Mouse (Mus musculus): ENCODE results near the gene Tex14. TPM values are rescaled to one million over a fixed set of nuclear protein-coding genes. Genes with fewer than 3 reads are reported as not detected.

Gene Tex14
- polyA plus RNA-seq, 2 experiments, result 0.06 TPM; not detected in 1

DNA sequence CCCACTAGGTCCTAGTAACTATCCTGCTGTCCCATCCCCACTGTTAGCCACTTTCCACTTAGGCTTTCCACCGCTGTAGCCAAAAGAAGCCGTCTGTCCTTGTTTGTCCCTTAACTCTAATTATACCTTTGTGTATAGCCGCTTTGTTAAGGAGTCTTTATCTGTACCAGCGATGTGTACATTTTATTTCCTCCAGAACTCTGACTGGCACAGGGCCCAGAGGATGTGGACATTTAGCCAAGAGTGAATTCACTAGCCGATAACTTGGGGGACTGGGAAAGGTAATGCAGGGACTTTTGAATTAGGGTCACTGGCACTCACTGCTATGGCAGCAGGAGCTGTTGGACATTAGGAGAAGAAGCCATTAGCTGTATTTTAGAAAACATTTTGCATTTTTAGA lies 149.5 kb downstream of the Tex14 start:
- no peak for ATAC-seq (ENCODE audit: insufficient read depth)
- WGBS (ENCODE audit: insufficient replicate concordance), result 61% methylated on average over 5 of the region's 5 CpGs
- no peak for DNase-seq (ENCODE audit: low read depth in 3 of 3, low spot score in 3 of 3)

DNA sequence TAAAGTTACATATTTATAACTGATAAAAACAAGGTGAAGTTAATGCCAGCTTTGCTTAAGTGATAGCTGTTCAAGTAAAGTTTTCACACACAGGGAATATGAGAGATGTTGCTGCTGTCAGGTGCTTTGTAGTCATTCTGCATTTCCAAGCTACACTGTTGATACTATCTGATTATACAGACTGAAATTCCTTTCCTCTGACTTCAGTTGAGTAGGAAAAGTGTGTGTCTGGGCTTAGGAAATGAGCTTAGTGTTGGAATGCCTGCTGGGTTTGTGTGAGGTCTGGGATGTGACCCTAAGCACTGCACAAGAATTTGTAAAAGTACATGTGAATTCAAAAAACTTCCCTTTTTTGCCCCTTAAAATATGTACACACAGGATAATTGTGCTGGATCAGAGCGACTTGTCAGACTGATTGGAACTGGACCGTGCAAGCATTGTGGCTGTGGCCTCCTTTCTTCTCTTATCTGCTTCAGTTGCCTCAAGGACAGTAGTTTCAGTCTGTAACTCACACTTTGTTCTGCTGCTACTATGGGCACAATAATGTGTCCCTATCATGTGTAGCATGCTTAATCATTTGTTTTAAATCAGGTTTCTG lies 150.3 kb downstream of the Tex14 start:
- H3K4me3 ChIP-seq (ENCODE audit: insufficient read depth in 1 of 2, low read depth in 2 of 2, low read length in 2 of 2), result no peak overlapping the region
- H3K36me3 ChIP-seq (replicated peaks; ENCODE audit: control insufficient read depth, insufficient read depth, low read depth), result no peaks in the 10 kb centered on the region
- H3K9me3 ChIP-seq (ENCODE audit: control insufficient read depth, low read length), result no peaks in the 10 kb centered on the region
- TF ChIP-seq EP300 (IDR thresholded peaks at IDR 0.05; ENCODE audit: low read depth) (no peak), CTCF (IDR thresholded peaks at IDR 0.05; ENCODE audit: low read depth) (no peak)
- H3K27ac ChIP-seq, result no peak overlapping the region
- DNase-seq (ENCODE audit: low read depth in 3 of 3, low spot score in 3 of 3) (no peak), ATAC-seq (ENCODE audit: insufficient read depth) (no peak)
- WGBS (ENCODE audit: insufficient replicate concordance), result 13% methylated on average over 2 of the region's 2 CpGs
- no peaks in the 10 kb centered on the region for H3K4me1 ChIP-seq (replicated peaks; ENCODE audit: control insufficient read depth in 2 of 2, insufficient read depth in 2 of 2, low read length in 1 of 2)
- no peaks in the 10 kb centered on the region for H3K27me3 ChIP-seq (ENCODE audit: control insufficient read depth, insufficient read depth, low read length)
- H3K9ac ChIP-seq (replicated peaks), result no peak overlapping the region
- no peak overlapping the region for H3K4me2 ChIP-seq (ENCODE audit: low read depth)

More for the DNA sequence above, 149.5 kb downstream of the Tex14 start:
- TF ChIP-seq CTCF (IDR thresholded peaks at IDR 0.05; ENCODE audit: low read depth), result no peak
- no peak for TF ChIP-seq EP300 (IDR thresholded peaks at IDR 0.05; ENCODE audit: low read depth)
- Histone ChIP-seq H3K36me3 (replicated peaks; ENCODE audit: control insufficient read depth, insufficient read depth, low read depth) (no peaks in the 10 kb centered on the region), H3K4me3 (ENCODE audit: insufficient read depth in 1 of 2, low read depth in 2 of 2, low read length in 2 of 2) (no peak overlapping the region), H3K4me1 (replicated peaks; ENCODE audit: control insufficient read depth in 2 of 2, insufficient read depth in 2 of 2, low read length in 1 of 2) (no peaks in the 10 kb centered on the region), H3K9ac (replicated peaks) (no peak overlapping the region), H3K27ac (no peak overlapping the region), H3K9me3 (ENCODE audit: control insufficient read depth, low read length) (no peaks in the 10 kb centered on the region), H3K4me2 (ENCODE audit: low read depth) (no peak overlapping the region), H3K27me3 (ENCODE audit: control insufficient read depth, insufficient read depth, low read length) (no peaks in the 10 kb centered on the region)

DNA sequence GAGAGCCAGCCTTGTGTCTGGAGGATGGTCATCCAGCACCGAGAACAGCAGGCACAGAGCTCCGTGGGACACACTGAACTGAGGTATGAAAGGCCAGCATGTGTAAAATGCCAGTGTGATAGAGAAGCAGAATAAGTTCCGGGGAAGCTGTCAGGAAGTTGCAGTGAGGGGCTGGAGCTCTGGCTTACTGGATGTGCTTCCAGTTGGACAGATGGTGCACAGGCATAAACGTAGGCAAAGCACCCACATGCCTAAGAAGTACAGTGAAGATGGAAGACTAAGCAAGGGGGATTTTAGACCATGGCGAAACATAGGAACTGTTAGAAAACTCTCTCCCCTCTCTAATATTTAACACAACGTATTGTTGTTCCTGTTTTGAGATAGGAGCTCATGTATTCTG lies 156.3 kb downstream of the Tex14 start:
- Histone ChIP-seq H3K4me3 (ENCODE audit: insufficient read depth in 1 of 2, low read depth in 2 of 2, low read length in 2 of 2) (no peak overlapping the region), H3K9me3 (ENCODE audit: control insufficient read depth, low read length) (no peaks in the 10 kb centered on the region), H3K4me2 (ENCODE audit: low read depth) (no peak overlapping the region), H3K9ac (replicated peaks) (no peak overlapping the region), H3K27me3 (ENCODE audit: control insufficient read depth, insufficient read depth, low read length) (no peaks in the 10 kb centered on the region), H3K4me1 (replicated peaks; ENCODE audit: control insufficient read depth in 2 of 2, insufficient read depth in 2 of 2, low read length in 1 of 2) (no peaks in the 10 kb centered on the region; a peak in 1 of 4 replicates), H3K27ac (no peak overlapping the region), H3K36me3 (replicated peaks; ENCODE audit: control insufficient read depth, insufficient read depth, low read depth) (no peaks in the 10 kb centered on the region)
- ATAC-seq (ENCODE audit: insufficient read depth), result no peak
- DNase-seq (ENCODE audit: low read depth in 3 of 3, low spot score in 3 of 3), result no peak
- WGBS (ENCODE audit: insufficient replicate concordance), result 55% methylated on average over 6 of the region's 6 CpGs
- TF ChIP-seq EP300 (IDR thresholded peaks at IDR 0.05; ENCODE audit: low read depth) (no peak), CTCF (IDR thresholded peaks at IDR 0.05; ENCODE audit: low read depth) (no peak)

DNA sequence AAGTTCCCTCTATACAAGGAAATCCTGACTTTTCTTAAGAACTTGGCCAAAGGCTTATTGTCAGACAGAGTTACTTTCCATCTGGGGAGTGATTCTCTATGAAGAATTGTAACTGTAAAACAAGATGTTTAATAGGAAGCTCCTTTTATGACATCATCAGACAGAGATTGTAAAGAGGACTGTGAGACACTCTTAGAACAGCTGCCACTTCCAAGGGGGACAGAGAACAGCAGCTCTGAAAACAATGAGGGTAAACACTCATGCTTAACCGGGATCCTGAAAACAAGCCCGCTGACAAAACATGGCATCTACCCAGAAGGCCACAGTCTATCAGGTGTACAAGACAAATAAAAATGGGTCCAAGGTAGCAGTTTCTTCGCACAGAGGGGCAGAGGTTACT lies 161.6 kb downstream of the Tex14 start, which contains the start of gene Gm11492:
TSS of gene Gm11492 (plus strand) at position 153 of the 400 bp plus-strand sequence.
- no peak within 1 kb of the TSS for H3K27ac ChIP-seq
- no peak for DNase-seq (ENCODE audit: low read depth in 3 of 3, low spot score in 3 of 3)
- no peaks in the 10 kb centered on the region; a peak in 2 of 4 replicates for H3K4me1 ChIP-seq (replicated peaks; ENCODE audit: control insufficient read depth in 2 of 2, insufficient read depth in 2 of 2, low read length in 1 of 2)
- H3K4me3 ChIP-seq (ENCODE audit: insufficient read depth in 1 of 2, low read depth in 2 of 2, low read length in 2 of 2), result no peak within 1 kb of the TSS
- no peaks in the 10 kb centered on the region for H3K36me3 ChIP-seq (replicated peaks; ENCODE audit: control insufficient read depth, insufficient read depth, low read depth)
- H3K9ac ChIP-seq (replicated peaks), result no peak within 1 kb of the TSS
- no peak for ATAC-seq (ENCODE audit: insufficient read depth)
- H3K9me3 ChIP-seq (ENCODE audit: control insufficient read depth, low read length), result no peaks in the 10 kb centered on the region
- no peaks in the 10 kb centered on the region for H3K27me3 ChIP-seq (ENCODE audit: control insufficient read depth, insufficient read depth, low read length)
- no peak within 1 kb of the TSS for H3K4me2 ChIP-seq (ENCODE audit: low read depth)
- WGBS (ENCODE audit: insufficient replicate concordance), result 53% methylated on average over 3 of the region's 3 CpGs
- TF ChIP-seq CTCF (IDR thresholded peaks at IDR 0.05; ENCODE audit: low read depth) (no peak), EP300 (IDR thresholded peaks at IDR 0.05; ENCODE audit: low read depth) (no peak)

DNA sequence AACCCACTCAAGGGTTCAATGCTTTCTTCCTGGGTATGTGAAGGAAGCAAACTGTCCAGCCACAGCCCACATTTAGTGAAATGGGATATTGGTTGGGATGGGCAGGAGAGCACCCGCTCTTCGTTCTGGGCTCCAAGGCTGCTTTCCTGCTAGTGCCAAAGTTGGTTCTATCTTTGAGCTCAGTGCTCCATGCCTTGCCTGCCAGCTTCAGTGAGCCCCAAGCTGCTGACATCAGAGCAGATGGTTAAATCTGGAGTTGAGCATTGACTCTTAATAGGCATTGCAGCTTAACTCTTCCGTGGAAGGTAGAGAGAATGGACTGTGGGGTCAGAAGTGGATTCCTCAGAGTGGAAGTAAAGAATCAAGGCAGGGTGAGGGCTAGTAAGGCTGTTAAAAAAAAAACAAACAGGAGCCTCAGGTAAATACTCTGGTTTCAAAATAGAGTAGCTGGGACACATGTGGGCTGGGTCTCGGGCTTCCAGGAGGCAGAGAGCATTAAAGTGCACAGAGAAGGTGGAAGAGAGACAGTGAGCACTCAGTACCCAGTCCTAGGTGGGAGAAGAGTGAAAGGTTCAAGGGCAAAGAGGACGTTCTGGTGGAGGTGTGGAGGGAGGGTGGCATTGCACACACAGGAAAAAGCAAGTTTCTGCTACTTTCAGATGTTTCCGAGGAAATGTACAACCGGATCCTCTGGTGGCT lies 163.5 kb downstream of the Tex14 start, which contains the start of gene Sept4:
TSS of gene Sept4 (plus strand) at position 649 of the 699 bp plus-strand sequence.
- ATAC-seq (ENCODE audit: insufficient read depth), result no peak
- Histone ChIP-seq H3K27me3 (ENCODE audit: control insufficient read depth, insufficient read depth, low read length) (no peaks in the 10 kb centered on the region), H3K9me3 (ENCODE audit: control insufficient read depth, low read length) (no peaks in the 10 kb centered on the region), H3K4me3 (ENCODE audit: insufficient read depth in 1 of 2, low read depth in 2 of 2, low read length in 2 of 2) (no peak within 1 kb of the TSS), H3K9ac (replicated peaks) (no peak within 1 kb of the TSS), H3K4me2 (ENCODE audit: low read depth) (no peak within 1 kb of the TSS), H3K27ac (no peak within 1 kb of the TSS), H3K4me1 (replicated peaks; ENCODE audit: control insufficient read depth in 2 of 2, insufficient read depth in 2 of 2, low read length in 1 of 2) (no peaks in the 10 kb centered on the region; a peak in 1 of 4 replicates), H3K36me3 (replicated peaks; ENCODE audit: control insufficient read depth, insufficient read depth, low read depth) (no peaks in the 10 kb centered on the region)
- TF ChIP-seq EP300 (IDR thresholded peaks at IDR 0.05; ENCODE audit: low read depth) (no peak), CTCF (IDR thresholded peaks at IDR 0.05; ENCODE audit: low read depth) (no peak)
- WGBS (ENCODE audit: insufficient replicate concordance), result 64% methylated on average over 7 of the region's 7 CpGs
- DNase-seq (ENCODE audit: low read depth in 3 of 3, low spot score in 3 of 3), result no peak
